Mouse (Mus musculus) forebrain, postnatal 0 days (tissue): ENCODE results near the gene Ccdc120. TPM values are rescaled to one million over a fixed set of nuclear protein-coding genes. Genes with fewer than 3 reads are reported as not detected.
"Not testable (repeated sequence)": the region's sequence is repeated elsewhere in the genome, so short reads cannot be mapped to it uniquely, and the experiment has no call there.

Experiments
- ATAC-seq: fragments of 200-750 bp; cut with Nextera tagmentation; 2 replicates; pipeline ENCODE4 v1.8.0; 2017; ENCODE audit warnings: mild to moderate bottlenecking, moderate library complexity
- DNase-seq: peaks from one replicate; pipeline ENCODE4 v3.0.0-alpha.2; 2015
- H3K27ac ChIP-seq: fragments of 300-500 bp; sonication (generic); 2 replicates; pipeline ENCODE4 v1.5.1; 2014; ENCODE audit warnings: low read depth, mild to moderate bottlenecking, antibody characterized with exemption, low read length, moderate library complexity, mixed read lengths
- H3K27me3 ChIP-seq: fragments of 300-500 bp; sonication (generic); 2 replicates; pipeline ENCODE4 v1.6.1; 2014; ENCODE audit warnings: mild to moderate bottlenecking, low read length, mixed read lengths; ENCODE audit not compliant: insufficient read depth
- H3K36me3 ChIP-seq: fragments of 300-500 bp; sonication (generic); 2 replicates; pipeline ENCODE4 v1.6.1; 2014; ENCODE audit warnings: mild to moderate bottlenecking, moderate library complexity; ENCODE audit not compliant: insufficient read depth
- H3K4me1 ChIP-seq: fragments of 300-500 bp; sonication (generic); 2 replicates; pipeline ENCODE4 v1.6.1; 2014; ENCODE audit warnings: antibody characterized with exemption; ENCODE audit not compliant: insufficient read depth
- H3K4me2 ChIP-seq: fragments of 300-500 bp; sonication (generic); 2 replicates; pipeline ENCODE4 v1.6.1; 2014; ENCODE audit warnings: low read depth, mild to moderate bottlenecking, moderate library complexity
- H3K4me3 ChIP-seq: fragments of 300-500 bp; sonication (generic); 2 replicates; pipeline ENCODE4 v1.5.1; 2014; ENCODE audit warnings: low read depth, low read length, mixed read lengths
- H3K9ac ChIP-seq: fragments of 300-500 bp; sonication (generic); 2 replicates; pipeline ENCODE4 v1.6.1; 2014; ENCODE audit warnings: mild to moderate bottlenecking
- H3K9me3 ChIP-seq: fragments of 300-500 bp; sonication (generic); 2 replicates; pipeline ENCODE4 v1.6.1; 2016; ENCODE audit warnings: low read length
- CTCF ChIP-seq: sonication (generic); IDR thresholded peaks from 2 replicates; pipeline ENCODE4 v1.5.1; 2016; ENCODE audit warnings: antibody characterized with exemption, control low read depth, low read depth
- WGBS: fragments of 180-500 bp; shearing (Covaris S2); extraction: QIAGEN DNeasy Blood & Tissue Kit; methylation state at CpG from one replicate; pipeline ENCODE4 v1.1.7; 2014; 5-methylcytosine and 5-hydroxymethylcytosine counted together
- polyA plus RNA-seq: library from polyadenylated mRNA; unstranded; fragments of >200 nt; fragmentation: Nextera tagmentation; extraction: Ambion mirVana; gene quantifications from 2 replicates; pipeline ENCODE4 v1.2.1, GENCODE M21; 2015
- total RNA-seq: library from RNA; depleted of rRNA; stranded (reverse); fragments of >200 nt; gene quantifications from 2 replicates; pipeline ENCODE4 v1.2.3, GENCODE M21; 2014

Ccdc120 gene
- total and polyA plus RNA-seq, 2 experiments from 2014 or later = 66.3 to 149 TPM

GRCm38 (mm10) chrX:7753627-7754026, 2.9 kb upstream of the Ccdc120 start:
- peak; percentile 43; the same call in 1 of the 2 replicates for TF ChIP-seq CTCF
- H3K27me3 ChIP-seq, H3K4me2 ChIP-seq, H3K4me3 ChIP-seq, DNase-seq, H3K36me3 ChIP-seq, H3K9ac ChIP-seq, H3K9me3 ChIP-seq, H3K27ac ChIP-seq, H3K4me1 ChIP-seq, ATAC-seq: not testable (repeated sequence)
- WGBS = 29% methylated on average over 3 of the region's 3 CpGs

DNA sequence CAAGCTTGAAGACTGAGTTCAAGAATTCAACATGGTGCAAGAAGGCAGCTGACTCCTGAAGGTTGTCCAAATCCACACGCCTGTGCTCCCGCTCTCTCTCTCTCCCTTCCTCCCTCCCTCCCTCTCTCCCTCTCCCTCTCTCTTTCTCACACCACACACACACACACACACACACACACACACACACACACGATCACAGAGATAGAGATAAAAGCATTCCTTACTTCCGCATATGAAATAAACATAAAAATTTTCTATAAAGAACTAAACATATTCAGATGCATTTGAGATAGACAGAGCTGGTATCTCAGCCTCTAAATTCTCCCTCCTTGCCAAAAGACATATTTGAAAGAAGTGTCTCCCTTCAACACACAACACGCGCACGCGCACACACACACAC, 5.3 kb downstream of the Ccdc120 start:
- Histone ChIP-seq H3K9ac (no peak overlapping the region), H3K27ac (no peak overlapping the region), H3K9me3 (no peaks in the 10 kb centered on the region), H3K4me2 (no peak overlapping the region), H3K36me3 (no peaks in the 10 kb centered on the region), H3K27me3 (no peaks in the 10 kb centered on the region), H3K4me3 (no peak overlapping the region), H3K4me1 (no peaks in the 10 kb centered on the region)
- TF ChIP-seq CTCF = no peak
- DNase-seq (no peak), ATAC-seq (no peak)
- 93% methylated on average over 8 of the region's 8 CpGs for WGBS

DNA sequence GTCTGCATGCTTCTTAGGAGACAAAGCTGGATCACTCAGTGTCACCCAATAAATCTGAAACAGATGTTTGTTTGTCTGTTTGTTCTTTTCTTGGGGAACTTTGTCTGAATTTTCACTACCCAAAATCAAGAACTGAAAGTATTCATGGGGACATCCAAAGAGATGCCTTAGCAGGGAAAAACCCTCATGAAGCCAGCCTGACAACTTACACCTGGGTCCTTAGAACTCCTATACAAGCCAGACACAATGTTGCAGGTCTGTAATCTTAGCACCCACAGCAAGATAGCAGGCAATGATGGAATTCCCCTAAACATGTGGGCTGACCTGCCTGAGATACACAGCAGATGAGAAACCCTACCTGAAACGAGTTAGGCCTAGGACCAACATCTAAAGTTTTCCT, 5.8 kb downstream of the Ccdc120 start:
- DNase-seq (no peak), ATAC-seq (no peak)
- Histone ChIP-seq H3K27me3 (no peaks in the 10 kb centered on the region), H3K9me3 (no peaks in the 10 kb centered on the region), H3K9ac (no peak overlapping the region), H3K4me2 (no peak overlapping the region), H3K4me3 (no peak overlapping the region), H3K27ac (no peak overlapping the region), H3K36me3 (no peaks in the 10 kb centered on the region), H3K4me1 (no peaks in the 10 kb centered on the region)
- no peak for TF ChIP-seq CTCF
- WGBS = 68% methylated on average over 1 of the region's 1 CpGs

DNA sequence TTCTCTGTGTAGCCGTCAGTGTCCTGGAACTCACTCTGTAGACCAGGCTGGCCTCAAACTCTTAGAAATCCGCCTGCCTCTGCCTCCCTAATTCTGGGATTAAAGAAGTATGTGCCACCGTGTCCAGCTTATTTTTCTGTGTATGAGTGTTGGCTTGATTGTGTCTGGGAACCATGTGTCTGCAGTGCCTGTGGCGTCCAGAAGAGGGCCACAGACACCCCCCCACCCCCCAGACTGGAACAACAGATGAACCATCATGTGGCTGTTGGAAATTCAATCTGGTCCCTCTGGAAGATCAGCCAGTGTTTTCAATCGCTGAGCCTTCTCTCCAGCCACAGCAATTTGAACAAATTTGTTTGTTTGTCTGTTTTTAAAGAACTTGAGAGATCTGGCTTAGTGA, 7.2 kb downstream of the Ccdc120 start:
- Histone ChIP-seq H3K9ac (no peak overlapping the region), H3K4me2 (no peak overlapping the region), H3K36me3 (no peaks in the 10 kb centered on the region), H3K4me1 (no peaks in the 10 kb centered on the region), H3K4me3 (no peak overlapping the region), H3K27ac (no peak overlapping the region), H3K27me3 (no peaks in the 10 kb centered on the region), H3K9me3 (no peaks in the 10 kb centered on the region)
- ATAC-seq (0 out of 2 replicates have a peak, but pooled peaks have one; percentile 14), DNase-seq (no peak)
- WGBS = 48% methylated on average over 5 of the region's 5 CpGs
- TF ChIP-seq CTCF = peak; percentile 52

GRCm38 (mm10) chrX:7741103-7741502, 9.6 kb downstream of the Ccdc120 start:
- Histone ChIP-seq H3K4me2 (no peak overlapping the region), H3K27me3 (no peaks in the 10 kb centered on the region), H3K9me3 (no peaks in the 10 kb centered on the region), H3K27ac (no peak overlapping the region), H3K4me1 (no peaks in the 10 kb centered on the region), H3K9ac (no peak overlapping the region), H3K4me3 (no peak overlapping the region), H3K36me3 (peaks cover 4% of the 10 kb centered on the region; the same call in 1 of the 2 replicates)
- no peak for DNase-seq
- ATAC-seq = no peak
- no peak for TF ChIP-seq CTCF
- WGBS = 72% methylated on average over 5 of the region's 5 CpGs

- ATAC-seq (no peak), DNase-seq (no peak)
- Histone ChIP-seq H3K27ac (no peak overlapping the region), H3K4me1 (no peaks in the 10 kb centered on the region), H3K9me3 (no peaks in the 10 kb centered on the region), H3K36me3 (peaks cover 4% of the 10 kb centered on the region; the same call in 1 of the 2 replicates), H3K27me3 (no peaks in the 10 kb centered on the region), H3K4me3 (no peak overlapping the region), H3K9ac (no peak overlapping the region), H3K4me2 (no peak overlapping the region)
- TF ChIP-seq CTCF = no peak
- WGBS = 77% methylated on average over 10 of the region's 10 CpGs
Measured at GRCm38 (mm10) chrX:7740082-7740819, 10.5 kb downstream of the Ccdc120 start.

- DNase-seq (no peak), ATAC-seq (no peak)
- H3K4me2 ChIP-seq = no peak overlapping the region
- no peaks in the 10 kb centered on the region for H3K27me3 ChIP-seq
- H3K4me1 ChIP-seq = no peaks in the 10 kb centered on the region
- no peak overlapping the region for H3K27ac ChIP-seq
- H3K9me3 ChIP-seq = no peaks in the 10 kb centered on the region
- 71% methylated on average over 14 of the region's 14 CpGs for WGBS
- no peak overlapping the region for H3K4me3 ChIP-seq
- H3K9ac ChIP-seq = no peak overlapping the region
- no peak for TF ChIP-seq CTCF
- H3K36me3 ChIP-seq = peaks cover 4% of the 10 kb centered on the region; the same call in 1 of the 2 replicates
Measured at GRCm38 (mm10) chrX:7739336-7740081, 11.2 kb downstream of the Ccdc120 start.
